Mouse (Mus musculus) cerebellum, adult 18-20 months (tissue): ENCODE results near the gene Dkk3.

Experiments
- DNase-seq, 2 experiments: peaks; one replicate each; pipeline ENCODE4 v3.0.0; 2021

Gene Dkk3

DNA sequence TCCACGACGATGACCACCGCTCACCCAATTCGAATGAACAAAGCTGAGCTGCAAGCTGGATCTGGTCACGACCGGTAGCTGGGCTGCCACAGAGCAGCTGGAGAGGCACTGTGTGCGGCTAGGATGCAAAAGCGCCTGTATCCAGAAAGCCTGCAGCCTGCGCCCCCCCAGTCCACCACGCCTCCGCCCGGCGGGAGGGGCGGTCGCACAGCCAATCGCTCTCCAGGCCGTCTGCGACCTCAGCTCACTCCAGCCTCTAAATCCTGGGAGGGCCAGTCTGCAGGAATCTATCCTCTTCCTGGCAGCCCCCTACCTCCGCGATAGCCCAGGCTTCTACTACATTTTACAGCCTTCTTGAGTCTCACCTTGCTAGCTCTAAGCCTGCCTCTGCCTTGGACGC, at the start of gene Dkk3:
Gene Dkk3, minus strand, starts transcription at position 116 of the 400 bp plus-strand sequence.
- DNase-seq: no peak

DNA sequence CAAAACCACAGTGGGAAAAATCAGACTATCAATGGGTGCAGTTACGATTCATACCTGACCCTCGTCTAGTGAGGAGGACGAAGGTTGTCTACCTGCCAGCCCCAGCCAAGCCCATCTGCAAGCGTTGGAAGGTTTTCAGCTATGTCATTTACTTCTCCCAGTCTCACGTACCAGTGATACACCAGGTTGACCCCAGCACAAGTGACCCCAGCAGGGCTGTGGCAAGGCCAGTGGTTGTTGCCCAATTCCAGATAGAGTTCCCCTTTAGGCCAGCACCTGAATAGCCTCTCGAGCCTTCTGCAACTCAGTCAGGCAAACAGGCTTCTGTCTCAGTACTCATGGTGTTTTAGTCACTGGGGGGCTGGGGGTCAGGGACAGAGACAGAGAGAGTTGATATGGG, 48.9 kb upstream of the Dkk3 start:
- no peak for DNase-seq

DNA sequence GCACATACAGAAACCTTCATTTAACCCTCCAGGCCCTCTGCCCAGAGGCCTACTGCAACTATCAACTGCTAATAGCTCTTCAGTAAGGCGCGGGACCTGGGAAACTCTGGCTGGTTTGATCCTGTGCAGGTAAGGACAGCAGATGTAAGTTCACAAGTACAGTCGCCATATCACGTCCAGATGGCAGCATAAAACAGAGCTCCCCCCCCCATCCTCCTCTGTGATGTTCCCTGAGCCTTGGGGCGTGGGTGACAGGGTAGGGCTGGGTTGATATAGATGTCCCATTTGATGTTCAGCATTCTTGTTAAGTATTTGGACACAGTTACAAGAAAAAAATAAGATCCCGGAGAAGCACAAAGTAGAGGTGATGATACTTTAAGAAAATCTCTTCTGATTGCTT, 46.7 kb upstream of the Dkk3 start:
- DNase-seq: no peak

DNA sequence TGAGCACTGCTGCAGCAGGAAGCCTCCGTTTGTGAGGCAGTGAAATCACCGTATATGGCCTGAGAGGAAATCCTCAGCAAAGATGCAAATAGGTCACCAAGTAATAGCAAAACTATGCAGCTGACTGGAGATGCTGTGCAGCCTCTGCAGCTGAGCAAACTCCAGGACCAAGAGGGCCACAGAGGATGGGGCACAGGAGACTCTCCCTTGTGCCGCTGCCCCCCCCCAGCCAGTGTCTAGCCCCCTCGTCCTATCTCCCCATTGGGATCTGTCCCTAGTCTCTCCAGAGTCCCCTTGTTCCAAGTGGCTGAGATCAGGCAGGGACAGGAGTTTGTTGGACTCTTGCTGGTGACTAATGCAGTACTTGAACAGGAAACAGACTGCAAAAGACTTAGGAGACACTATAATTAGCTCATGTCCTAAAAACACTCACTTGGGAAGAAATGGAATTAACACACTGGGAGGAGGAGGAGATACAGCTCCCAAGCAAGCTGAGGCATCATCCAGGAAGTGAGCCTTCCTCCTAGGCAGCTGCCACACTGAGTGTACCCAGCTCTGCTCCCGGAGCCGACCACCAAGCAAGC, 45.6 kb upstream of the Dkk3 start:
- DNase-seq: peak in 1 of 2 experiments; percentile 31

DNA sequence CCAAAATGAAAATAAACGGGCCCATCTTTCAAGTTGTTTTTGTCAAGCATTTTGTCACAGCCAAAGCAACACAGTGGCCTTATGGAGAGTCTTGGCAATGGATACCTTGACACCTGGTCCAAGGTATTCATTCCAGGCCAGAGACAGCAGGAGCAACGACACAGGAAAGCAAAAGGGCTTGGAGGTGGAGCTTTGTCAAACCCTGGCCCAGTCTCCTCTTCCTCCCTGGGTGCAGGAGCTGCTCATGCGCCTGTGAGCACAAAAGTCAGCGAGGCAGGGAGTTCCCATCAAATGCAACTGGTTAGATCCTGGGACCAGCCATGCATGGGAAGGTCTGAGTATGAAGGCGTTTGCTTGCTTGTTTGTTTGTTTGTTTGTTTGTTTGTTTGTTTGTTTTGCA, 45.1 kb upstream of the Dkk3 start:
- peak; percentile 80 to 88 for DNase-seq

DNA sequence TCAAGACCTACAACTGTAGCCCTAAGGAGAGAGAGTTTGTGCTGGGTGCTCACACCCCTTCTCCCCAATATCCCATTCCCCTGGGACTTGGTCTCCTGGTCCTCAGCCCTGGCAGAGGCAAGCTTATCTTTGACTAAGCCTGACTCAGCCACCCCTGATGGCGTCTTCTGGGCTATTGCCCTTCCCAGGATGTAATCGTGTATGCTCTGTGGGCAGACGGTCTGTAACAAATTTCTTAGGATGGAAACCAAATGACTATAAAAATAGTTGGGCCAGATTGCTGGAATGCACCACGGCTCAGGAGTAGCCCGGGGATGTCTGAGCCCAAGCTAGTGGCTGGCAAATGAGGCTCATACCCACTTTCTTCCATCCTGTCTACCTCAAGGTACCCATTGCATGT, 44.0 kb upstream of the Dkk3 start:
- DNase-seq: peak; percentile 46 to 53

DNA sequence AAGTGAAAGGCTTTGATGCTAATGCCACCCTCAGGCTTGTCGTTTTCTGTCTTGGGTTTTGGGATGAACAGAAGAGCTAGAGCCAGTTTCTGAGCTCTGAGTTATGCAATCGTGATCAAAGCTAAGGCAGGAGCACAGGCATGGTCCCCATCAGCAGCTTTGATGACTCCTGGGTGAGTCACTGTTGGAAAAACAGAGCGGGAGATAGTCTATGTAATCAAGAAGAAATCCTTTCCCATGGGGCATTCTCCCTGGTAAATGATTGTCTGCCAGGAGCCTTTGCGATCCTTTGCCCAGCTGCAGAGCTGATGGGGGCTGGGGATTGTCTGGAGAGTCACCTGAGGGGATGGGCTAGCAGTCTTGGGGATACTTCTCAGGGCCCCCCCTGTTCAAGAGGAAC, 43.3 kb upstream of the Dkk3 start:
- DNase-seq: peak in 1 of 2 experiments; percentile 28

DNA sequence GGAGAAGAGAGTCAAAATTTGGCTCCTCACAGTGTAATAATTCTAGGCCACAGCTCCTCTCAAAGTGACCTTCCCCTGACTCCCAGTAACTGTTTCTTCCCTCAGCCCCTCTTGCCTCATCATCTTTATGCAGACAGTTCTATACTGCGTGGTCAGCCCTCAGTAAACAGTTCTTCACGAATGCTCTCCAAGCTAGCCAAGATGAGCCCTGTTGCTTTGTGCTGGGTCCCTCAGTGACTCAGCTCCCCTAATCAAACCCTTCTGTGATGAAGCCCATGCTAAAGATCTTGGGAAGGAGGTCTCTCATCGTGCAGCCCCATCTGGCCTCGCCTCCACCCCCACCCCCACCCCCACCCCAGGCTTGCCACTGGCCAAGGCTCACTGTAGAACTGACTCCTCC, 41.9 kb upstream of the Dkk3 start:
- no peak for DNase-seq

DNA sequence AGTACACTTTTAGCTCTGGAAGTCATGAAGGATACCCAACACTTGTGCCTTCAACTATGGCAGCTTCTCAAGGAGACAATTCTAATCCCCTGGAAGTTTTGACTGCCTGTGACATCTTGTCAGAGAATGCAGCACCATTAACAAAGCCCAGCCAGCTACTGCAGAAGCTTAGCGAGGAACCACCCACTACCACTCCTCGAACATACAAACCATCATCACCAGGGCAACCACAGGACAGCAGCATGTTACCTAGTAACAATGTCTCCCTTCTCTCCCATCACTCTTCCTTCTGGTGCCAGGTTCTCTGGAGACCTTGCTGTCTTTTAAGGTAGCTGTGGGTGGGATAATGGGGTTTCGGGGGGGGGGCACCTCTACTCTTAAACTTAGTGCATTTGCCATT, 40.5 kb upstream of the Dkk3 start:
- DNase-seq: no peak

DNA sequence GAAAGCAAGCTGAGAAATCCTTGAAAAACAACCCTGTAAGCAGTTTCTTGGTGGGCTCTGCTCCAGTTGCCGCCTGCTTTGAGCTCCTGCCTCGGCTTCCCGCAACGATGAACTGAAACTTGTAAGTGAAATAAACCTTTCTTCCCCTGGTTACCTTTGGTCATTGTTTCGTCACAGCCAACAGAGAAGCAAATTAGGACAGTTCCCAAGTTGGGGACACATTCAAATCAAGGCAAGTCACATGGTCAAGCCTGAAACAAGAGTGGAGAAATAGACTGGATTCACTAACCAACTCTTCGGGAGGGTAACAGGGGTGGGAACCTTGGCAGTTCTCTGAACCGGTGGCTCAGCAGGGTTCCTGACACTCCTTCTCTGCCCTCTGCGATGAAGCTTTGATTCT, 38.6 kb upstream of the Dkk3 start:
- no peak for DNase-seq

DNA sequence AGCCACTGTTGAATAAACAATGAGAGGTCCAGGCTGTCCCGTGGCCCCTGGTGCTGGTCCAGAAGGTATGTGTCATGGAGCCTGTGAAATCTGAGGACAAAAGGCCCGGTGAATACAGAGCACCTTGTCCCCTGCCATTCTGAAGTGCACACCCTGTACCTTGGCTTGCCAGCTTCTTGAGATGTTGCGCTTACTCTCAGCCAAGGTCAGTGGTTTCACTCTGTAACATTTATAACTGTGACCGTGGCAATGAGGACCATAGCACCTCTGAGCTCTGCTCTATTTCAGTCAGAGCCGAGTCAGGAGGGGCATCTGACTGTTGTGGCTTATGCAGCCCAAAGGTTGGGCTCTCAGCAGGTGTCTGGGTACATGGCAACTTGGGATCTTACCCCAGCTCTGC, 35.4 kb upstream of the Dkk3 start:
- DNase-seq: no peak

DNA sequence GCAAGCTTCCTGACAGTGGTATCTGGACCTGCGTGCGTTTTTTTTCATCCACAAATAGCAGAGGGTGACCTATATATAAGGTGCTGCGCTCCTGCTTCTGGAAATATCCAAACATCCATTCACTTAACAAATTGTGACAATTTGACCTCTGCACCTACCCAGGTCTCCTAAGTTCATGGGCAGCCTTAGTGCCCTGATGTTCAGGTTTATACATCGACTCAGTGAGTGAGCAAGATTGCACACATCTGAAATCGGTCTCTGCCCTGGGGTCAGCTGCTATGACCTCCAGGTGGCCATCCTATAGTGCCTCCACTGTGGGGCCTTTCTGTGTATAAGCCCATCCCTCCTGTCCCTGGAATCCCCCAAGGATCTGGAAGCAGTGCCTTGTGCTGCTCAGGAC, 33.9 kb upstream of the Dkk3 start:
- no peak for DNase-seq

DNA sequence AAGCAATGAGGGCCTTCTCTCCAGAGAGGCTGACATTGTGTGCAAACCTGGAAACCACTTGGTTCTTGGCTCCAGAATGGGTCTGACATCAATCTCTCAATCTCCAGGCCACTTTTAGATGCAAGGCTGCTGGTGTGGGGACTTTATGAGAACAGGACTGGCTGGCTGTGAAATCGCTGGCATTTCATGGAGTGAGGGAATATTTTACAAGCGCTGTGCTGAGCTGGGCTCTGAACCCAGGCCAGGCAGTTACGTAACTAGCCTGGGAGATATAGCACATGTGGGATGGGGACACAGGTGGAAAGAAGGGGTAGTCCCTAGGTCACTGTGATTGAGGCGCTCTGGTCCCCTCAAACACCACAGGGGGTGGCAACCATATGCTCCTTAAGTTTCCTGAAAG, 33.4 kb upstream of the Dkk3 start:
- peak; percentile 53 to 61 for DNase-seq

DNA sequence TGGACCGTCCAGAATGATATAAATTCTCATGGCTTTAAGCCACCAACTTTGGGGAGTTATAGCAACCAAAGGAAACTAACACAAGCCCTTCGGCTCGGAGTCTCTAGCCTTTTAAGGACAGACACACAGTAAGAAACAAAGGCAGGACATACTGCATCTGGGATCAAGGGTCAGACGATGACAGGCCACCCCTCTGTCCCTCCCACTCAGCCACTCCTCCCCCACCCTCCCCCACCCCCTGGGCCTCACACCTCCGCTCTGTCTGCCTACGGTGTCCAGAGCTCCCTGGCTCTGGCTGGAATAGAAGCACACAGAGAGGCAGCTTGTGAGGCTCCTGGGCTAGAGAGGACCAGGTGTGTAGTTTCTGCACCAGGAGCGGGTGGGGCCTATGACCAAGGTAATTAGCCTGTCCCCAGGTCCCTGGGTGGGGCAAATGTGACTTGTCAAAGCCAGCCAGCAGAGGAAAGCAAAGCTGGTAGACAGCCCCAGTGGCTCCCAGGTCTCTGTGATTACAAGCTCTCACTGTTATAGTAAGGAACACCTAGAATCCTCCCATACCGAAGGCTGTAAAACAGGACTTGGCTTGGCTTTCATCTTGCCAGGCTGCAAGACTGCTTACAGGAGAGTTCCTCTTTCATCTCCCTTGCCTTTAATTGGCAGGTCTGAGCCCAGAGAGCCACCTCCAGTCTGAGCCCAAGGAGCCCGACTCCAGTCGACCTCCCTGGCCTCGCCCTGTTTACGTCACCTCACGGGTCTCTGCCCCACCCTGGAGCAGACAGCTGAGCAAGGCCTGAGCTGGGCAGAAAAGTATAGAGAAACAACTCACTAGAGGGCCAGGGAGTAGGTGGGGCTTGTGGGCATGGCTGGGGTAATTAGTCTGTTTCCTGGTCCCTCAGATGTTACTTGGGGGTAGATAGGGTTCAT, 28.9 kb upstream of the Dkk3 start:
- no peak for DNase-seq

DNA sequence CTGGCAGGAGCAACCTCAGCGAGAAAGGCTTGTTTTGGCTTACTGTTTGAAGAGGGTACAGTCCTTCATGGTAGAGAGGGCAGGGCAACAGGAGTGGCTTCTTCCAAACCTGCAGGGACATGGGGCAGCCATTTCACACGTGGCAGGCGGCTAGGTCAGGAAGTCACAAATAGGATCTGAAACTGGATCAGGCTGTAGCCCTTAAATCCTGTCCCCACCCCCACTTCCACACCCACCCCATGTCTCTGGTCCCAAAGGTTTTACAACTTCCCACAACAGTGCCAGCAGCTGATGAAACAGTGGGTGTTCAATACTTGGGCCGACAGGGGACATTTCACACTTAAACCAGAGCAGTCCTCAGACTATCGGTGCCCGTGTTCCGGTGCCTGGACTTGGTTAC, 28.0 kb upstream of the Dkk3 start:
- no peak for DNase-seq

DNA sequence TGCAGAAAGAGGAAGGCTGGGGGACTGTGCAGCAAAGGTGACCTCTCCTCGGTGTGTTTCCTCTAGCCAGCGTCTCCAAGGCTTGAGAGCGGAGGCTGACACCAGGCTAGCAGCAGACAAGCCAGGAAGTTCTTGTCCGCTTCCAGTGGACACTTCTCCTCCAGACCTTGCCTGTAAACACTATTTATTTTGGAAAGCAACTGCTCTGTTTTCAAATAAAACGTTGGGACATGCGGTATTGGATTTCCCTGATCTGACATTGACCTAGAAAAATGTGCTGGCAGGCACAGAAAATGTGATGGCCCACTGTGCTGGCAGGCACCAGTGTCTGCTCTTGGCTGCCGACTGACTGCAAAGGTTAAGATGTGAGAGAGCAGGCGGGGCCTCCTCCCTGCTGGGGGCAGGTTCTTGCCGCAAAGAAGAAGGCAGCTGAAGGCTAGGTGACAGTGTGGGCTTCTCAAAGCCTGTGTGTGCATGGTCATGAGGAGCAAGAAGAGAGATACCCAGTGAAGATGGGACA, 26.4 kb upstream of the Dkk3 start:
- DNase-seq: peak; percentile 82 to 84

DNA sequence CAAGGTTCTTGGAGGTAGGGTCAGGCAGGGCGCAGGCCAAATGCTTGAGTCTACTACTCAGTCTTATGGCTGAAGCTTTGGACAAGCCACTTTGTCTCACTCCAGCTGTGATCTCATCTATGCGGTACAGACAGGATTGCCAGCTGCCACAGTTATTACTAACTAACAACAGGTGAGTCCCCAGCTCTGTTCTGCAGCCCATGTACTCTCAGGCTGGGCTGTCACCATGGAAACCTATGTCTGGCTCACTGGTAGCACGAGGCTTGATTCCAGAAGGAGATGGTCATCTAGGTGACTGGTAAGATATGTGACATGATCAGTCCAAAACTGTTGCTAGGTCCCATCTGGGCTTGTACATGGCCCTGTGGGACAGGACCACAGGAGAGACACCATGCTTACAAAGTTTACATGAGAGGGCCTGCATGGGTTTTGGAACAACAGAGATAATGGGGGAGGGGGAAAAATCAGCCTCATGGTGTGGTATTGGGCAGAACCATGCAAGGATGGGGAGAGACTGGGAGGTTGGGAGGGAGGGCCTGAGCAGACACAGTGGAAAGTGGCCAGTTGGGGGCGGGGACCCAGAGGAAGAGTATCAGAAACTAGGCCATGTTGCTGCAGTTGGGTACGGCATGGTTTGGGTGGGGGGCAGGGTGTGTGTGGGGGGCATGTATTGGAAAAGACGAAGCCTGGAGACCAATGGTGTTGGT, 25.8 kb upstream of the Dkk3 start:
- DNase-seq: peak in 1 of 2 experiments; percentile 45

DNA sequence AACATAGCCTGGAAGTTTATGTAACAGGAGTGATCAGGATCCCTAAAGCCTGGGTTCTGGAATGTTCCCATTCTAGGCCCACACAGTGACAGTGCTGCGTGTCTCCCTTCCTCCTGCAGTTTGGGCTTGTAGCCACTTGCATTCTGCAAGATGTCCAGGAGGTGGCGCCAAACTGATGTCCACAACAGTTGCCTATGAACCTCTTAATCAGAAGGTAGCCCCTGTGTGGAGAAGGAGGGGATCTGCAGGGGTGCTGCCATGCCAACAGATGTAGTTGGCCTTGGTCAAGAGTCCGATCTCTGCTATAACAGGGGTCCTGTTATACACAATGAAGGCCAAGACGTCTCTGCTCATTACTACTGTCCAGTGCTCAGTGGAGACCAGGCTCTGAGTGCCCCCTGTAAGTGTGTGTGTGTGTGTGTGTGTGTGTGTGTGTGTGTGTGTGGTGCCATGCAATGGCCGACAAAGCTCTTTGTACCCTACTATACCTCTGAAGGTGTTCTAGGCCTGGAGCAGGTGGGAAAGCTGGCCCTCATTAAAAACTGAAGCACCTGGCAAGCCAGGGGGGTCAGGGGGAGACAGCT, 24.5 kb upstream of the Dkk3 start:
- peak; percentile 91 to 94 for DNase-seq

DNA sequence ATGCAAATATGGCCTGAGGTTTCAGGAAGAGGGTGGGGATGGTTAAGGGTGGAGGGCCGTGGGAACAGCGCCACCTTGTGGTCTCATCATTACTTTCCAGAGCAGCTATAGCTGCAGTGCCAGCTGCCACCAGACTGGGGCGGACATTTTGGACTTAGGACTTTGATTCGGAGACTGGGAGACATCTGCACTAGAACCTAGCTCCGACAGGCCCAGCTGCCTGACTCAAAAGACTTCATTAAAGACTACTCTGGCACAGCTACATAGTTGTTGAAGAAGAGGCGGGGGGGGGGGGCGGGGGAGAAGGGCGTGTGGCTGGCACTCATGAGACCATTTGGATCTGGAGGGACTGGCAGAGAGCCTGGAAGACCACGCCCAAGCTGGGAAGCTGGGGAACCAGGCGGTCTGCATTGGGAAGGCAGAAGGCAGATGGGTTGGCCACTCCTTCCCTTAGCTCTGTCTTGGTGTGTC, 21.4 kb upstream of the Dkk3 start:
- peak; percentile 80 to 90 for DNase-seq

DNA sequence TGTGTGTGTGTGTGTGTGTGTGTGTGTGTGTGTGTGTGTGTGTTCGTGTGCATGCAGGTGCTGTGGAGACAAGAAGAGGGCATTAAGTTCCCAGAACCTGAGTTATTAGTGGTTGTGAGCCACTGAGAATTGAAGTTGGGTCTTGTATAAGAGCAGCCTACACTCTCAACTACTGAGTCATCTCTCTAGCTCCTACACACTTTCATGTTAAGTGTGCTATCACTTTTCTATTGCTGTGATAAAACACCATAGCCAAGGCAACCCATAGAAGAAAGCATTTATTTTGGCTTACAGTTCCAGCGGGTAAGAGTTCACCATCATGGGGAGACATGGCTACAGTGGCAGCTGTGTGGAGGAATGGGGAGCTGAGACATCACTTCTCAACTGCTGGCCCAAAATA, 17.8 kb upstream of the Dkk3 start:
- no peak for DNase-seq

DNA sequence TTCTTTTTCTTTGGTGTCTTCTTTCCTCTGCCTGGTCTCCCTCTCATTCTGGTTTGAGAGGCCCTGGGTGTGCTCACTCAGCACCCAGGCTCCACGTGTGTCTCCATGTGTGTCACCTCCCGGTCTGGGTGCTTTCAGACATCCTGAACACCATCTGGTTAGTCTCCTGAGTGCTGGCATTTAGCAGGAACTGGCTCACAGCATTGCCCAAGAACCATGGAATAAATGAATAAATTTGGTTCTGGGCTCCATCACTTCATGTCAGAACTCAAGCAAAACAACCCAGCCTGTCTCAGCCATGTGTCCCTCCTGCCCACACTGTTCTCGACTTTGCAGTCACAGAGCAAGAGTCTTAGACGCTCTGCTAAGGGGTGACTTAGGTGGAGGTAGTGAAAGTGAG, 13.8 kb upstream of the Dkk3 start:
- no peak for DNase-seq

DNA sequence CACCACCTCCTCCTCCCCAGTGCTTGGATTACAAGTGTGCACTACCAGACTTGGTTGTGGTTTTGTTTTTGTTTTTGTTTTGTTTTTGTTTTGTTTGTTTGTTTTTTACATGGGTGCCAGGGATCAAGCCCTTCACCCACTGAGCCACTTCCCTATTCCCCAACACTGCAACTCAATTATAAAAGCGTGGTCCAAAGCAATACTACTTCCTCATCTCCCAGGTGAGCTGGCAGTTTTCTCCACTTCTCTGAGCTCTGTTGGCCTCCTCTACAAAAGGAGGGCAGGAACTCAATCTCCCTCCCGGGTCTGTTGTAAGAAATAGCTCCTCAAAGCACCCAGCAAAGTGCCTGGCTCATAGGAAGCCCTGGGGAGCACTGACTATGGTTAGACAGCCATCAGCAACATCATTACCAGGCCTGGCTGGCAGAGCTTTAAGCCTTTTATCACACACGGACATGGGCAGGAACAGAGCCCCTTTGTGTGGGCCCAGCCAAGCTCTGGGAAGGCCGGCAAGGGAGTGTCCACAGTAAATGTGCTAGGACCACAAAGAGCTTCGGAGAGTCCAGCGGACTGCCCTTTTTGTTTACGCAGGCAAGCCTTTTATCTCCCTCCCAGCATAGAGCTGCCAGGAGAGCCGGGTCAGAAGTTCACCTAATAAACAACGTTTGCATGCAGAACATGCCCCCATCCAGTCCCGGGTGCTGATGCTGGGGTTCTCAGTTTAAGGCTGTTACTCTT, 11.3 kb upstream of the Dkk3 start:
- DNase-seq: no peak
